Mouse (Mus musculus) left cerebral cortex, postnatal 10 days (tissue): ENCODE measurements at regions not wholly inside any gene's neighbourhood (a gene's known extent, or its start where the extent isn't known, plus 50 kb on each side); places are given as distances from the start of the nearest gene placed in this dataset.
"Not testable (repeated sequence)": the region's sequence is repeated elsewhere in the genome, so short reads cannot be mapped to it uniquely, and the experiment has no call there.

ENCODE experiments used
- DNase-seq, 2 experiments: peaks; one replicate each; pipeline ENCODE4 v3.0.0; 2021 to 2022; ENCODE audit warnings: low spot score in 2 of 2, mixed read lengths in 1 of 2; ENCODE audit errors: extremely low spot score in 1 of 2
- intact Hi-C: fragments of 180-260 bp; cut with DNase I; formaldehyde crosslinking; loops from one replicate; pipeline ENCODE4 v1.15.1; 2025

GRCm38 (mm10) chr1:18058211-18058971 lies 87.3 kb downstream of the Crisp4 start:
- DNase-seq: peak; percentile 7 to 36
- intact Hi-C loops: no loop called here

- intact Hi-C loops: no loop called here
- no peak for DNase-seq
Observed at GRCm38 (mm10) chr1:18057646-18058210, 88.0 kb downstream of the Crisp4 start.

GRCm38 (mm10) chr1:18057003-18057402 lies 88.7 kb downstream of the Crisp4 start:
- DNase-seq: peak in 1 of 2 experiments; percentile 21

DNA sequence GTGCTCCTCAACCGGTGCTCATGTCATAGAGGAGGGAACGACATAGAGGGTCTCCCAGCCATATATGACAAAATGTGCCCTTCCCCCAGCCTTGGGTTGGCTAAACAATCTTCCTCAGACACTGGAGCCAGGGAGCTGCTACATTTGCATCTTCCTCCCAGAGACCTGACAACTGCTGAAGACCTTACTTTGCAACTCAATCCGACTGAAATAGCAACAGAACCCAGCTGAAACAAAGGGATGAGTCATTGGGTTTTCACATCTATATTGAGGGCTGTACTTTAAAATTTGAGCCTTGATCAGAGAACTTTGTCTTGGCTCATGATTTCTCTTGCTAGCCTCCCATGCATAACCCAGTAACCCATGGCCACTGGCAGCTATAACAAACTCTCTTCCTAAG lies 115.5 kb downstream of the Crisp4 start:
- intact Hi-C loops: no loop called here
- no peak for DNase-seq

More at GRCm38 (mm10) chr1:18057003-18057402, 88.7 kb downstream of the Crisp4 start:
- intact Hi-C loops: not testable (repeated sequence)

DNA sequence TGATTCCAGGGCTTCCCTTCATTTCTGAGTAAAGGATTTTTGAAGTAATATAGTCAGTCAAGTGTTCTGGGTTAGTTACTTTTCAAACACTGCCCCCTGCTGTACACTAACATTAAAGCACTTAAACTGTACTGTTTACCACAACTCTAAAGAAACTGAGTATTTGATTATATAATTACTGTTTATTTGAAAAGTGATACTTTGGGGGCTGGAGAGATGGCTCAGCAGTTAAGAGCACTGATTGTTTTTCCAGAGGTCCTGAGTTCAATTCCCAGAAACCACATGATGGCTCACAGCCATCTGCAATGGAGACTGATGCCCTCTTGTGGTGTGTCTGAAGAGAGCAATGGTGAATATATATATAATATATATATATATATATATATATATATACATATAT lies 132.8 kb downstream of the Crisp4 start:
- DNase-seq: peak in 1 of 2 experiments; percentile 4
- intact Hi-C loops: not testable (repeated sequence)

DNA sequence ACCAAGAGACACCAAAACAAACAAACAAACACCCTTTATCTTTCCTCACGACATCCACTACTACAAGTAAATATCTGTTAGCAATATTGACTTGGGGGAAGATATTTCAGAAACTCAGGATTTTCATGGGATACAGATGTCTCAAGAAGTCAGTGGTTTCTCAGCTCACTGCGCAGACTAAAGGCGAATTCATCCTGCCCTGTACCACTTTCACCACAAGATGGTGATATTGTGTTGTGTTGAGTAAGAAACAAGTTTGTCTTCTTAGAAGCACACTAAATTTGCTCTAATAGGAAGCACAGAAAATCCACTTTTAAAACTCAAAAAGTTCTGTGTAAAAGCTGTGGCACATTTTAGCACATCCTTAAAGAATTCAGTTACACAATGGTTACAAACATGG lies 165.1 kb downstream of the Crisp4 start:
- peak; percentile 38 to 39 for DNase-seq
- intact Hi-C loops: loop anchor here (1.0 kb wide), 1 partner anchor 126 kb away; no protein-coding TSS in a partner anchor

DNA sequence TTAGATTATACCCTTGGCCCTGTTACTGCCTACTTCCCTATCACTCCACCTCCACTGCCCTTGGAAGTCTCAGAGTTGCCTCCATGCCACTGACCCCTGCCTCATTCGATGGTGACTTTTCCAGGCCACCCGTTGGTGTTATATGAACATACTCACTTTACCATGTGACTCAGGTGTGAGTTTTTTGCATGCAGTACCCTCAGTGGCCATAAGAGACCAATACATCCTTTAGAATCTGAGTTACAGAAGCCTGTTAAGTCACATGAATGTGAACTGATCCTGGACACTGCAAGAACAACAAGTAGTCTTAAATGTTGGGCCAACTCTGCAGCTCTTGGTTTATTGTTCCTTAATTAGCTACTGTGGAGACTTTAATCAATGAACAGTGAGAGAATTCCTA lies 167.6 kb downstream of the Crisp4 start:
- intact Hi-C loops: loop anchor here (10.0 kb wide), 1 partner anchor 813 kb away; no protein-coding TSS in a partner anchor

DNA sequence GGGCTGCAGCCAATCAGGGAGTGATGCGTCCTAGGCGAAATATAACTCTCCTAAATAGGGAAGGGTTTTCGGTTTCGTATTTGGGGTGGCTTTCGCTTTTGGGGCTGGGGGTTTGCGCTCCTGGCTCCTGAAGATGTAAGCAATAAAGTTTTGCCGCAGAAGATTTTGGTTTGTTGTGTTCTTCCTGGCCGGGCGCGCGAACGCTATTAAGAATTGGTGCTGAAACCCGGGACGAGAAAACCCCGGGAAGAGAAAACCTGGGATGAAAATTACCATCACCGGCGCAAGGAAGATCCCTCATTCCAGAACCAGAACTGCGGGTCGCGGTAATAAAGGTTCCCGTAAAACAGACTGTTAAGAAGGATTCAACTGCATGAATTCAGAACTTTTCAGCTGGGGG lies 188.8 kb downstream of the Crisp4 start:
- intact Hi-C loops, DNase-seq: not testable (repeated sequence)

More for the DNA sequence above, 167.6 kb downstream of the Crisp4 start:
- DNase-seq: no peak

GRCm38 (mm10) chr1:17932108-17932810 lies 213.4 kb downstream of the Crisp4 start:
- DNase-seq, intact Hi-C loops: not testable (repeated sequence)
